Mouse (Mus musculus) bone marrow, adult 2 months (tissue): Measurements from ENCODE around the gene Azin2. TPM values are rescaled to one million over a fixed set of nuclear protein-coding genes. Genes with fewer than 3 reads are reported as not detected.

Source experiments
- H3K27ac ChIP-seq: fragments of 200-500 bp; 2 replicates; pipeline ENCODE4 v1.5.1; 2012; ENCODE audit warnings: low read depth, mild to moderate bottlenecking, control low read depth, inconsistent platforms, low read length; ENCODE audit not compliant: control insufficient read depth, poor library complexity, insufficient read depth
- H3K4me1 ChIP-seq: fragments of 200-500 bp; 2 replicates; pipeline ENCODE4 v1.6.1; 2011; ENCODE audit warnings: low read length; ENCODE audit not compliant: control insufficient read depth, insufficient read depth
- H3K4me3 ChIP-seq: fragments of 200-500 bp; replicated peaks from 2 replicates; pipeline ENCODE3; 2011; ENCODE audit warnings: mild to moderate bottlenecking, low read depth, low read length, control low read depth; ENCODE audit not compliant: control insufficient read depth
- CTCF ChIP-seq: fragments of 200-500 bp; IDR thresholded peaks from 2 replicates; pipeline ENCODE4 v1.5.1; 2011; ENCODE audit warnings: low read length, control low read depth; ENCODE audit not compliant: control insufficient read depth, insufficient read depth
- POLR2A ChIP-seq: fragments of 200-500 bp; IDR thresholded peaks from 2 replicates; pipeline ENCODE4 v1.6.1; 2011; ENCODE audit warnings: low read depth, mild to moderate bottlenecking, control low read depth, low read length, borderline replicate concordance; ENCODE audit not compliant: control insufficient read depth
- WGBS: fragments of 180-500 bp; shearing (Covaris S2); methylation state at CpG from one replicate; pipeline ENCODE4 v1.1.7; 2018; 5-methylcytosine and 5-hydroxymethylcytosine counted together
- polyA plus RNA-seq: library from polyadenylated mRNA; stranded (reverse); fragments of >200 nt; gene quantifications from 2 replicates; pipeline ENCODE4 v1.2.4, GENCODE M21; 2011; ENCODE audit warnings: low replicate concordance; ENCODE audit not compliant: missing spikeins, insufficient read depth, insufficient read length

The Azin2 gene
- polyA plus RNA-seq, 1 experiment, result 2.4 TPM

- H3K27ac ChIP-seq, result no peak overlapping the region
- no peak overlapping the region for H3K4me3 ChIP-seq
- H3K4me1 ChIP-seq, result no peaks in the 10 kb centered on the region; the same call in 1 of the 2 replicates
- peak; percentile 69 for TF ChIP-seq CTCF
- no peak for TF ChIP-seq POLR2A
- 50% methylated on average over 11 of the region's 11 CpGs for WGBS
Observed at GRCm38 (mm10) chr4:128957155-128957911, 4.9 kb downstream of the Azin2 start.

GRCm38 (mm10) chr4:128953851-128954250 lies 8.4 kb downstream of the Azin2 start:
- Histone ChIP-seq H3K4me1 (no peaks in the 10 kb centered on the region), H3K4me3 (no peak overlapping the region), H3K27ac (no peak overlapping the region)
- whole genome bisulfite sequencing, result 82% methylated on average over 5 of the region's 5 CpGs
- no peak for TF ChIP-seq CTCF
- no peak for TF ChIP-seq POLR2A

GRCm38 (mm10) chr4:128950461-128950860 lies 11.8 kb downstream of the Azin2 start:
- 82% methylated on average over 5 of the region's 5 CpGs for WGBS

GRCm38 (mm10) chr4:128949470-128950005 lies 12.7 kb downstream of the Azin2 start:
- 52% methylated on average over 15 of the region's 15 CpGs for WGBS
- Histone ChIP-seq H3K4me3 (no peak overlapping the region), H3K27ac (no peak overlapping the region), H3K4me1 (no peaks in the 10 kb centered on the region; the same call in 1 of the 2 replicates)
- TF ChIP-seq CTCF (no peak), POLR2A (no peak)

More at GRCm38 (mm10) chr4:128950461-128950860, 11.8 kb downstream of the Azin2 start:
- TF ChIP-seq CTCF (no peak), POLR2A (no peak)
- Histone ChIP-seq H3K4me3 (no peak overlapping the region), H3K4me1 (no peaks in the 10 kb centered on the region; the same call in 1 of the 2 replicates), H3K27ac (no peak overlapping the region)

GRCm38 (mm10) chr4:128948137-128948674 lies 14.0 kb downstream of the Azin2 start:
- Histone ChIP-seq H3K4me1 (no peaks in the 10 kb centered on the region; the same call in 1 of the 2 replicates), H3K4me3 (no peak overlapping the region), H3K27ac (no peak overlapping the region)
- 19% methylated on average over 6 of the region's 6 CpGs for WGBS
- no peak for TF ChIP-seq POLR2A
- TF ChIP-seq CTCF, result peak; percentile 56

- 39% methylated on average over 18 of the region's 18 CpGs for WGBS
- H3K4me1 ChIP-seq, result no peaks in the 10 kb centered on the region; the same call in 1 of the 2 replicates
- H3K4me3 ChIP-seq, result no peak overlapping the region
- H3K27ac ChIP-seq, result no peak overlapping the region
- TF ChIP-seq CTCF (no peak), POLR2A (no peak)
Observed at GRCm38 (mm10) chr4:128947326-128947933, 14.8 kb downstream of the Azin2 start.

- no peak overlapping the region for H3K4me3 ChIP-seq
- WGBS, result 87% methylated on average over 9 of the region's 9 CpGs
- no peak overlapping the region for H3K27ac ChIP-seq
- H3K4me1 ChIP-seq, result no peaks in the 10 kb centered on the region; the same call in 1 of the 2 replicates
- no peak for TF ChIP-seq CTCF
- TF ChIP-seq POLR2A, result no peak
Observed at GRCm38 (mm10) chr4:128946736-128947135, 15.5 kb downstream of the Azin2 start.

- H3K4me1 ChIP-seq, result no peaks in the 10 kb centered on the region; the same call in 1 of the 2 replicates
- peak; percentile 41 for TF ChIP-seq CTCF
- no peak for TF ChIP-seq POLR2A
- no peak overlapping the region for H3K27ac ChIP-seq
- H3K4me3 ChIP-seq, result no peak overlapping the region
- WGBS, result 63% methylated on average over 3 of the region's 3 CpGs
Observed at GRCm38 (mm10) chr4:128942346-128942745, 19.9 kb downstream of the Azin2 start.
